Mouse (Mus musculus) gastrocnemius, adult 2 months (tissue): ENCODE data around the gene Rpp30. TPM values are rescaled to one million over a fixed set of nuclear protein-coding genes. Genes with fewer than 3 reads are reported as not detected.

Experiments used
- DNase-seq: peaks from one replicate; pipeline ENCODE4 v3.0.0; 2022
- H3K27ac ChIP-seq: fragments of 200-600 bp; 2 replicates; pipeline ENCODE4 v1.8.1; 2022; ENCODE audit warnings: mild to moderate bottlenecking
- H3K4me3 ChIP-seq: fragments of 200-600 bp; 2 replicates; pipeline ENCODE4 v1.8.1; 2022; ENCODE audit warnings: mild to moderate bottlenecking, moderate library complexity
- CTCF ChIP-seq: fragments of 200-600 bp; IDR thresholded peaks from 2 replicates; pipeline ENCODE4 v1.8.1; 2022; ENCODE audit warnings: antibody characterized with exemption, mild to moderate bottlenecking, moderate library complexity
- intact Hi-C: fragments of 180-260 bp; cut with DNase I; formaldehyde crosslinking; loops from one replicate; pipeline ENCODE4 v1.15.1; 2025
- total RNA-seq, 2 experiments: library from RNA; stranded (reverse); gene quantifications; 2 replicates each; pipeline ENCODE4 v1.2.3; 2021

Rpp30 gene
- total RNA-seq, 2 experiments from 2014 or later = 17.4 to 17.8 TPM

GRCm38 (mm10) chr19:36109318-36109944 lies 25.9 kb downstream of the Rpp30 start:
- TF ChIP-seq CTCF = no peak
- no peak overlapping the region for H3K27ac ChIP-seq
- intact Hi-C loops = no loop called here
- H3K4me3 ChIP-seq = no peak overlapping the region
- no peak for DNase-seq

- H3K27ac ChIP-seq = no peak overlapping the region
- DNase-seq = no peak
- intact Hi-C loops = loop anchor here (5.0 kb wide), 1 partner anchor 72 kb away; no protein-coding TSS in a partner anchor
- TF ChIP-seq CTCF = no peak
- no peak overlapping the region for H3K4me3 ChIP-seq
Observed at GRCm38 (mm10) chr19:36110465-36110864, 26.9 kb downstream of the Rpp30 start.

GRCm38 (mm10) chr19:36111054-36111895 lies 27.8 kb downstream of the Rpp30 start:
- peak; percentile 72 for TF ChIP-seq CTCF
- Histone ChIP-seq H3K27ac (no peak overlapping the region), H3K4me3 (no peak overlapping the region)
- DNase-seq = no peak
- intact Hi-C loops = loop anchor here (1.0 to 5.0 kb wide), 2 partner anchors 71 to 329 kb away; no protein-coding TSS in a partner anchor

- DNase-seq = no peak
- no peak for TF ChIP-seq CTCF
- no peak overlapping the region for H3K27ac ChIP-seq
- intact Hi-C loops = loop anchor here (5.0 kb wide), 1 partner anchor 70 kb away; no protein-coding TSS in a partner anchor
- H3K4me3 ChIP-seq = no peak overlapping the region
Observed at GRCm38 (mm10) chr19:36112007-36112406, 28.5 kb downstream of the Rpp30 start.

- Histone ChIP-seq H3K4me3 (no peak overlapping the region), H3K27ac (no peak overlapping the region)
- intact Hi-C loops = no loop called here
- DNase-seq = no peak
- no peak for TF ChIP-seq CTCF
Observed at GRCm38 (mm10) chr19:36116185-36116584, 32.7 kb downstream of the Rpp30 start.

- intact Hi-C loops = no loop called here
- no peak for DNase-seq
- no peak for TF ChIP-seq CTCF
- H3K27ac ChIP-seq = peak overlapping the region; percentile 38; the same call in 1 of the 2 replicates
- no peak overlapping the region; the same call in 1 of the 2 replicates for H3K4me3 ChIP-seq
Observed at GRCm38 (mm10) chr19:36119219-36119618, 35.7 kb downstream of the Rpp30 start.

GRCm38 (mm10) chr19:36119783-36120471 lies 36.4 kb downstream of the Rpp30 start, which contains the start of gene Ankrd1:
Gene Ankrd1, minus strand, starts transcription at chr19:36120099.
- TF ChIP-seq CTCF = no peak
- DNase-seq = peak; percentile 62
- Histone ChIP-seq H3K4me3 (peak within 1 kb of the TSS; percentile 49), H3K27ac (peak within 1 kb of the TSS; percentile 62)
- intact Hi-C loops = no loop called here

GRCm38 (mm10) chr19:36124203-36124602 lies 40.7 kb downstream of the Rpp30 start:
- DNase-seq = no peak
- Histone ChIP-seq H3K4me3 (no peak overlapping the region), H3K27ac (no peak overlapping the region)
- intact Hi-C loops = no loop called here
- no peak for TF ChIP-seq CTCF

- no peak for DNase-seq
- Histone ChIP-seq H3K27ac (peak overlapping the region; percentile 69; the same call in 1 of the 2 replicates), H3K4me3 (no peak overlapping the region)
- intact Hi-C loops = no loop called here
- no peak for TF ChIP-seq CTCF
Observed at GRCm38 (mm10) chr19:36128440-36128839, 44.9 kb downstream of the Rpp30 start.

GRCm38 (mm10) chr19:36129213-36129612 lies 45.7 kb downstream of the Rpp30 start:
- intact Hi-C loops = no loop called here
- TF ChIP-seq CTCF = no peak
- peak; percentile 52 for DNase-seq
- Histone ChIP-seq H3K27ac (peak overlapping the region; percentile 69), H3K4me3 (peak overlapping the region; percentile 55)

GRCm38 (mm10) chr19:36129643-36130042 lies 46.1 kb downstream of the Rpp30 start:
- intact Hi-C loops = no loop called here
- DNase-seq = no peak
- Histone ChIP-seq H3K27ac (peak overlapping the region; percentile 69), H3K4me3 (peak overlapping the region; percentile 55)
- no peak for TF ChIP-seq CTCF

- Histone ChIP-seq H3K27ac (no peak overlapping the region), H3K4me3 (no peak overlapping the region)
- no peak for DNase-seq
- intact Hi-C loops = no loop called here
- TF ChIP-seq CTCF = no peak
Observed at GRCm38 (mm10) chr19:36130181-36130580, 46.7 kb downstream of the Rpp30 start.

- no peak for DNase-seq
- no peak for TF ChIP-seq CTCF
- Histone ChIP-seq H3K4me3 (no peak overlapping the region), H3K27ac (no peak overlapping the region)
- intact Hi-C loops = no loop called here
Observed at GRCm38 (mm10) chr19:36131990-36132389, 48.5 kb downstream of the Rpp30 start.
